Comparison of ENCODE assay signal across 19 mouse cellular contexts in the genomic region with DNA sequence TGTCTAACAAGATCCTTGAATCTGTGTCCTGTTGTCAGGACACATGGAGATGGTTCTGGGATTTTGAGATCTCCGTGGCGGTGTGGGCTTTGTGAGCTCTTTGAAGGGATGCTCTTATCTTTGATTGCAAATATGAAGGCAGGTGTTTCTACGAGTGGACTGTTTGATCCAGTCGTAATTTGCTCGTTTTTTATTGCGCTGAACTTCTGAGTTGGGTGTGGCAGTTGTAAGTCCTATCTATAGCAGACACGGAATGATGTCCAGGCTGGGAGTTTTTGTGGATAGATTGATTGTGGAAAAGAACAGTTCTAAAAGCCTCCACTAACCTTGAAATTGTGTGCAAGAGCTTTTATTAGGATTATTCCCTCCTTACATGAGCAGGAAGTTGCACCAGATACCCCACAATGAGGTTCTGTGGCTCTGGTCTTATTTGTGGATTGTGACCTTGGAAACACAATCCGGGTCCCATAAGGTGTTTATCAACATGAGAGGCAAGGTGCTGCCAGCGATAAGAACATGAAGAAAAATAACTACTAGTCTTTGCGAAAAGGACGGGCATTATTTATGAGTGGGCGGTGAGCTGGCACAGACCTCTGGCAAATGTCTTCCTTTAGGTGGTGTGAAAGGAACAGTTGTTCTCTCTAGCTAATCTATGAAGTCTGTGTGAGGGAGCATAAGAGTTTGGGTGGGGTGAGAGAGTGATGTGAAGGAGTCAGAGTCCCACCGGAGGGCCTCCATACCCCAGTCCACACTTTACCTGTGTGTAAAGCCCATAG.
A peak's percentile ranks its signal among the peaks of the same experiment; 100 is the strongest.
DNase-seq lines count a peak whose midpoint lies in the region; ATAC-seq lines count a peak whose summit lies in the region.
"Had no signal": no experiment of that assay in that cellular context is flagged by ENCODE, and none has a peak within 500 bp of the region (broad histone marks: within the 10 kb centered on the region; RNA-seq: fewer than 3 reads in every experiment).

No protein-coding gene starts in this region.

- intact Hi-C loops in heart, postnatal 10 days (cut with DNase I) = no loop called here

- H3K9ac ChIP-seq in liver, embryonic 15.5 days = no peak overlapping the region
- no peak overlapping the region for H3K9ac ChIP-seq in liver, embryonic 12.5 days
- H3K9ac ChIP-seq: forebrain, embryonic 12.5 days; hindbrain, embryonic 13.5 days; midbrain, embryonic 12.5 days had no signal

- H3K27ac ChIP-seq in heart, embryonic 10.5 days = 0 out of 2 replicates have a peak overlapping the region, but pooled peaks have one; percentile 18
- H3K27ac ChIP-seq in liver, embryonic 15.5 days (replicated peaks) = no peak overlapping the region
- H3K27ac ChIP-seq in liver, embryonic 12.5 days = no peak overlapping the region
- peak overlapping the region; percentile 53 for H3K27ac ChIP-seq in limb, embryonic 10.5 days
- H3K27ac ChIP-seq: forebrain, embryonic 12.5 days; hindbrain, embryonic 13.5 days; midbrain, embryonic 12.5 days had no signal

- H3K4me3 ChIP-seq in heart, embryonic 10.5 days = no peak overlapping the region
- H3K4me3 ChIP-seq in liver, embryonic 15.5 days (replicated peaks) = no peak overlapping the region
- no peak overlapping the region for H3K4me3 ChIP-seq in liver, embryonic 12.5 days
- H3K4me3 ChIP-seq in limb, embryonic 10.5 days = no peak overlapping the region
- H3K4me3 ChIP-seq: forebrain, embryonic 12.5 days; hindbrain, embryonic 13.5 days; midbrain, embryonic 12.5 days had no signal

- no peaks in the 10 kb centered on the region for H3K27me3 ChIP-seq in heart, embryonic 10.5 days (ENCODE audit: insufficient read depth, poor library complexity, severe bottlenecking)
- no peaks in the 10 kb centered on the region for H3K27me3 ChIP-seq in liver, embryonic 15.5 days
- no peaks in the 10 kb centered on the region for H3K27me3 ChIP-seq in liver, embryonic 12.5 days (replicated peaks)
- H3K27me3 ChIP-seq in limb, embryonic 10.5 days (ENCODE audit: low read depth, poor library complexity, severe bottlenecking) = no peaks in the 10 kb centered on the region
- H3K27me3 ChIP-seq: forebrain, embryonic 12.5 days; hindbrain, embryonic 13.5 days; midbrain, embryonic 12.5 days had no signal

- DNase-seq in heart, embryonic 10.5 days (ENCODE audit: low spot score) = no peak
- no peak for DNase-seq in heart, postnatal 10 days
- DNase-seq in limb, embryonic 10.5 days (ENCODE audit: low spot score) = no peak
- DNase-seq in frontal cortex, adult 2 months (ENCODE audit: extremely low spot score in 1 of 2, low spot score in 1 of 2) = no peak
- no peak for DNase-seq in retina, embryonic 14.5 days (ENCODE audit: low spot score)
- no peak for DNase-seq in B cell, adult 2 months
- DNase-seq: adrenal gland, postnatal 14 days; cerebellum, adult 9-11 months; embryo, embryonic 11 days; kidney, adult 11 months; kidney, postnatal 14 days; lung, adult 18-20 months; lung, postnatal 36 days; thymus, postnatal 14 days had no signal

- H3K4me2 ChIP-seq in liver, embryonic 15.5 days = no peak overlapping the region
- H3K4me2 ChIP-seq in liver, embryonic 12.5 days = no peak overlapping the region
- H3K4me2 ChIP-seq: forebrain, embryonic 12.5 days; hindbrain, embryonic 13.5 days; midbrain, embryonic 12.5 days had no signal

- peak; percentile 49; the same call in 1 of the 2 replicates for ATAC-seq in liver, embryonic 15.5 days (ENCODE audit: insufficient read depth)
- ATAC-seq in liver, embryonic 12.5 days = no peak

- H3K36me3 ChIP-seq in heart, embryonic 10.5 days = peaks cover 12% of the 10 kb centered on the region
- no peaks in the 10 kb centered on the region for H3K36me3 ChIP-seq in liver, embryonic 15.5 days (replicated peaks)
- H3K36me3 ChIP-seq in liver, embryonic 12.5 days = no peaks in the 10 kb centered on the region; the same call in 1 of the 2 replicates
- peaks cover 48% of the 10 kb centered on the region for H3K36me3 ChIP-seq in limb, embryonic 10.5 days
- H3K36me3 ChIP-seq: forebrain, embryonic 12.5 days; midbrain, embryonic 12.5 days had no signal

- 71% methylated on average over 13 of the region's 13 CpGs for WGBS in heart, embryonic 10.5 days
- 55% methylated on average over 13 of the region's 13 CpGs for WGBS in liver, embryonic 15.5 days (ENCODE audit: insufficient replicate concordance)
- 68% methylated on average over 13 of the region's 13 CpGs for WGBS in liver, embryonic 12.5 days (ENCODE audit: insufficient replicate concordance)
- 84% methylated on average over 13 of the region's 13 CpGs for WGBS in limb, embryonic 10.5 days

- peaks cover 56% of the 10 kb centered on the region for H3K4me1 ChIP-seq in heart, embryonic 10.5 days
- H3K4me1 ChIP-seq in liver, embryonic 15.5 days (replicated peaks) = peaks cover 28% of the 10 kb centered on the region
- H3K4me1 ChIP-seq in liver, embryonic 12.5 days = peaks cover 25% of the 10 kb centered on the region
- H3K4me1 ChIP-seq in limb, embryonic 10.5 days = peaks cover 69% of the 10 kb centered on the region

- H3K9me3 ChIP-seq in heart, embryonic 10.5 days = no peaks in the 10 kb centered on the region
- no peaks in the 10 kb centered on the region for H3K9me3 ChIP-seq in liver, embryonic 15.5 days (replicated peaks)
- H3K9me3 ChIP-seq in liver, embryonic 12.5 days (replicated peaks) = no peaks in the 10 kb centered on the region
- H3K9me3 ChIP-seq in limb, embryonic 10.5 days (replicated peaks) = no peaks in the 10 kb centered on the region
- H3K9me3 ChIP-seq: forebrain, embryonic 12.5 days; hindbrain, embryonic 13.5 days; midbrain, embryonic 12.5 days had no signal

Comparison
In these comparisons a context has a peak if more than half of its experiments do, and no peak if none do; other contexts are left out.
1. H3K27ac ChIP-seq: peak in heart, embryonic 10.5 days (single experiment) and limb, embryonic 10.5 days (single experiment); none in liver, embryonic 15.5 days (single experiment) and liver, embryonic 12.5 days (single experiment).